Mouse (Mus musculus): ENCODE measurements around the gene Lrba.

- TF ChIP-seq CTCF (IDR thresholded peaks at IDR 0.05; ENCODE audit: control insufficient read depth, insufficient read depth, insufficient replicate concordance, low read depth, low read length) = no peak
- no peak for TF ChIP-seq POLR2A (IDR thresholded peaks at IDR 0.05; ENCODE audit: control insufficient read depth, low read depth, low read length)
Measured at GRCm38 (mm10) chr3:86552170-86552569, 327.7 kb downstream of the Lrba start.

Data from testis, adult 2 months (tissue).